Mouse (Mus musculus): ENCODE data around the gene Zcchc24.
A peak's percentile ranks its signal among the peaks of the same experiment; 100 is the strongest.

Zcchc24 gene

DNA sequence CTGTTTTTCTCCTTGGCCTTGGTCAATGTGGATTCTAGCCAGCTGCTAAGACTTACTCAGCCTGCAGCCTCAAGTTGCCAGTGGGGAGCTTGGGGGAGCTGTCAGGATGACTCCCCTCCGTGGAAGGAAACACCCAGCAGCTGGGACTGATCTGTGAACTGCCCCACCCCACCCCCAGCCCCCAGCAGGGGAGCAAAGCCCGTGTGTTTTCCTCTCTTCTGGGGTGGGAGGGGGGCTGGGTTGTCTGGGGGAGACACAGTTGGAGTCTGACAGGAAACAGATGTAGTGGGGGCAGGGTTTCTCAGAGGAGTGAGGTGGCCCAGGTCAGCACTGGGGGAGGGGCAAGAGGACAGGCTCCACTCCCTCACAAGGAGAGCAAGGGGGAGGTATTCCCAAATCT, 50.4 kb downstream of the Zcchc24 start:
- no peak for DNase-seq (ENCODE audit: low spot score)

GRCm38 (mm10) chr14:25717718-25718117, 51.1 kb downstream of the Zcchc24 start:
- no peak for DNase-seq (ENCODE audit: low spot score)

DNA sequence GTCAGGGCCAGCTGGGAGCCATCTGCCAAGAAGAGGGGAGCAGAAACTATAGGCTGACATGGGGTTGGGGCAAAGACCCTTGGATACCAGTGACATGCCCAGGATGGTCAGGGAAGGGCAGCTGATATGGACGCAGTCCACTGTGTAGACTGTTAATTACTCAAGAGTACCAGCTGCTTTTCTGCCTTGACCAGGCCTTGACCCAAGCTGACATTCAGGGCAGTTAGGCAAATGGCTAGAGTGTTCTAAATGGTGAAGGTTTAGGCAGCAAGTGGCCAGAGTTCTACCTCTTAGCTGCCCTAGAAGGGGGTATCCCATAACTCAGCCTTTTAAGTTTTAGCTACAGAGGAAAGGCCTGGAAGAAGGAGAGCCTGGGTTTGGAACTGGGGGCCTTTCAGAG, 52.3 kb downstream of the Zcchc24 start:
- DNase-seq (ENCODE audit: low spot score): no peak

GRCm38 (mm10) chr14:25713443-25713842, 55.4 kb downstream of the Zcchc24 start:
- no peak for DNase-seq (ENCODE audit: low spot score)

DNA sequence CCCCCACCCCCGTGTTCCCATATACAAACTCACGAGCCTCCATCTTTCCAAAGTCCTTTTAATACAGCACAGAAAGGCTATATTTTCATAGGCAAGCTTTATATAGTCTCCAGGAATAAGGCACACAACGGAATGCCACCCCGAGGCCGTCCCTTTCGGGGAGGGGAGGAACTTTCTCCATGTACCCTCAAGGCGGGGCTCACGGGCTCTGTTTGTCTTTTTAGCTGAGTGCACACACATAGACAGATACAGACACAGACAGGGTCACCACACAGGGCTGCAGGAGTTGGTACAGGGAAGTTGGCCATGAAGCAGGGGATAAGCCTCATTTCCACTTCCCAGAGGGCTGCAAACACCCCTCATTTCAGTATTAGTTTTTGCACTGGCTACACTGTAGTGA, 57.2 kb downstream of the Zcchc24 start:
- no peak for DNase-seq (ENCODE audit: low spot score)

DNA sequence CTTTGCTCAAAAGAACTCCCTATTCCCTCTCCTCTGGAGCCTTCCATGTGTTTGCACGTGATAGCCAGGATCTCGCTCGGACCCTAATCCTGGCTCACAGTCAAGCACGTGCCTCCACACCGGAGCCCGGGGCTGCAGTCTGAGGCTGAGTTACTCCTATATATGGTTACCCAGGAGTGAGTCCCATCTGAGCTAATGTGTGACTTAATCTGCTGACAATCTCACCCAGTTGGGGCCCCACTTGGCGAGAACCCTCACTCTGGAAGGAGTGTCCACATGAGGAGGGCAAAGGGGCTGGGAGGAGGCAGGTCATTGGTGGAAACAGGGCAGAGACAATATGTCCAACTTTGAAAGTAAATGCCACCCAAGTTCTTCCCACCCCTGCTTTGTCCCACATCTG, 57.7 kb downstream of the Zcchc24 start:
- DNase-seq (ENCODE audit: low spot score): no peak

GRCm38 (mm10) chr14:25710681-25711080, 58.2 kb downstream of the Zcchc24 start:
- DNase-seq (ENCODE audit: low spot score): no peak

- DNase-seq (ENCODE audit: low spot score): no peak
Measured at GRCm38 (mm10) chr14:25710073-25710472, 58.8 kb downstream of the Zcchc24 start.

DNA sequence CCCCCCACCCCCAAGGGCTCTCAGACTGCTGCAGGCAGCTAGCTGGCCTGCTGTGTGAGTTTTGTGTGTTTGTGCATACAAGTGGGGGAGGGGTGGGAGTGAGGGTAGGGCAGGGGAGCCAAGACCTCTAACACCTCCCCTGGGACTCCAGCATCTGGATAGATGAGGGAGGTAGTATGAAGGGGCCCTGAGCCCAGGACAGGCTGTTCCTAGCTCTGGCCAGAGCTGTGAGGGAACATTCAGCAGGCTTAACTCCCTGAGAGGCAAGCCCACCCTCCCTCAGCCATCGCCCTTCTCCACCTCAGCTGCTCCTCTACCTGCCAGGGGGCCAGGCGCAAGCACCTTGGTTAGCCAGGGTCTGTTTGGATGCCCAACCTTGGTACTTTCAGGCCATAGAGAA, 59.9 kb downstream of the Zcchc24 start:
- DNase-seq (ENCODE audit: low spot score): no peak

DNA sequence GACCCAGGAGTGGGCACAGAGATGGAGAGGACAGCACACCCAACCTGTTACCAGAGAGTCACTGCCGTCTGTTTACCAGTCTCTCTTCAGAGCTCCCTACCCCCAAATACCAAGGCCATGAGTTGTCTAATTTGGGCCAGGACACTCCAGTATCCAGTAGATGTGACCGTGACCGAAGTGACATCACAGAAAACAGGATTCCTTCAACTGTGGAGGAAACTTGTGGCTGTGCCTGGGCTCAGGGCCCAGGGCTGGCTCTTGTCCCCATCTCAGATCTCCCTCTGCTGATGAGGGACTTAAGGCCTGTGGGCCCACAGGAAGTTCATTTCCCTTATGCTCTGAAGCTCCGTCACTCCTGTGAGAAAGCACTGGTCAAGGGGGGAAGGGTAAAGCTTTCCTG, 60.4 kb downstream of the Zcchc24 start:
- DNase-seq (ENCODE audit: low spot score): no peak

DNA sequence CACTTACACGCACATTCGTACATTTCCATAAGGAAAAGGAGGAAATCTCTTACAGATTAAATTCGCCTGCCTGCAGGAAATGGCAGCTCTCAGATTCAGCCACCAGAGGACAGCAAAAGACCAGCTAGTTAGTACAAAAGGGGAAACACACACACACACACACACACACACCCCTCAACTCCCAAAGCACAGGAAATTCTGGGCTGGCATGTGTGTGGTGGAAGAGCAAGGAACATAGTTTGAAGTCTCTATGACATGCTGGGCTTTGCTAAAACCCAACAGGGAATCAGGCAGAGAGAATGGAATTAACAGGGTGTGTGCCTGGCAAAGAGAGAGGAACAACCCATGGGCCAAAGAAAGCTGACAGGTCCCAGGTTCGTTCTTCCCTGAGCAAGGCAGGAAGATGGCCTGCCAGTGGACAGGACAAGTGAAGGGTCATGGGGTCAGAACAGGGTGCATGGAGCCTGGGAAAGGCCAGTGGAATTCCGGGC, 61.1 kb downstream of the Zcchc24 start:
- DNase-seq (ENCODE audit: low spot score): no peak

GRCm38 (mm10) chr14:25701986-25702385, 66.9 kb downstream of the Zcchc24 start:
- DNase-seq (ENCODE audit: low spot score): no peak

DNA sequence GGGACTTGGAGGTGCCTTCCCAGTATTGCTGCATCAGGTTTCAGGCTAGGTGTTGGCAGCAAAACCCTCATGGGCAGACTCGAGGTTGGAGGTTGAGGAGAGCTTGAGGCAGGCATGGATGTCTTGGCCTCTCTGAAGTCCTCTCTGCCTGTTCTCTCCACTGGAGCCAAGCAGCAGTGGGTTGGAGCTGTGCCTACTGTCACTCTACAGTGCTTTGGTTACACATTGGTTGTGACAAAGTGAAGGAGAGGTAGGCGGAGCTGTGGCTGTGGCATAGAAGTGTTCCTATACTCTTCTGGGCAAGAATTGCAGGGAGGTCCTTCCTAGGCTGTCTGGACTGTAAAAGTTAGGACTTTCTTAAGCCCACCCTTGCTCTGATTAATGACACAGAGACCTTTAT, 72.5 kb downstream of the Zcchc24 start:
- no peak for DNase-seq (ENCODE audit: low spot score)

DNA sequence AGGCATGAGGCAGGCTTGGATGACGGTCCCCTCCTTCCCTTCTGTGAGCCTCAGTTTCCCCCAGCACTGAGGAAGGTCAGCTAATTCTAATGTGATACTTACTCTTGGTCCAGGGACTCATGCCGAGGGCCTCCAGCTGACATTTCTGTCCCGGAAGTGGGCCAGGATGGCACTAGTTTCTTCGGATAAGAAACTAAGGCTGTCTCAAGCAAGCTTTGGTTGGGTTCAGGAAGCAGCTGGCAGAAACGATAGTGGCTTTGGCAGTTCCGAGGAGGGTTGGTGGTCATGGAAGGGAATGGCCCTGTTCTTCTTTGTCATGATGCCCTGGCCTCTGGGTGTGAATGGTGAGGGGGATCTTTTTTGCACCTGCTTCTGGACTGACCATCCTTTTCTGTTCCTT, 73.8 kb downstream of the Zcchc24 start:
- DNase-seq (ENCODE audit: low spot score): no peak

DNA sequence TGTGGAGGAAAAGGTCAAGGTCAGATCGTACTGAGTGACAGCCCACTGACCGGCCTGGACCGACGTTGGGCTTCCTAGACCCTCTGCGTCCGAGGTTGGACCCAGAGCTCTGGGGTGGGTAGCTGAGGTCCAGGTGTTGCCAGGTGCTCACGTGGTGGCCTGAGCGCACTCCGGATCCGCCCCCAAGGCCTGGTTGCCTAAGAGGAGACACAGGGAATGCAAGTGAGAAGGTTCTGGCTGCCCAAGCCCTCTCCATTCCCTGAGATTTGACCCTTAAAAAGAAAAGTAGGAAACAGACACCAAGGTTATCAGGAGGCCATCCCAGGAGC, 74.3 kb downstream of the Zcchc24 start:
- no peak for DNase-seq (ENCODE audit: low spot score)

DNA sequence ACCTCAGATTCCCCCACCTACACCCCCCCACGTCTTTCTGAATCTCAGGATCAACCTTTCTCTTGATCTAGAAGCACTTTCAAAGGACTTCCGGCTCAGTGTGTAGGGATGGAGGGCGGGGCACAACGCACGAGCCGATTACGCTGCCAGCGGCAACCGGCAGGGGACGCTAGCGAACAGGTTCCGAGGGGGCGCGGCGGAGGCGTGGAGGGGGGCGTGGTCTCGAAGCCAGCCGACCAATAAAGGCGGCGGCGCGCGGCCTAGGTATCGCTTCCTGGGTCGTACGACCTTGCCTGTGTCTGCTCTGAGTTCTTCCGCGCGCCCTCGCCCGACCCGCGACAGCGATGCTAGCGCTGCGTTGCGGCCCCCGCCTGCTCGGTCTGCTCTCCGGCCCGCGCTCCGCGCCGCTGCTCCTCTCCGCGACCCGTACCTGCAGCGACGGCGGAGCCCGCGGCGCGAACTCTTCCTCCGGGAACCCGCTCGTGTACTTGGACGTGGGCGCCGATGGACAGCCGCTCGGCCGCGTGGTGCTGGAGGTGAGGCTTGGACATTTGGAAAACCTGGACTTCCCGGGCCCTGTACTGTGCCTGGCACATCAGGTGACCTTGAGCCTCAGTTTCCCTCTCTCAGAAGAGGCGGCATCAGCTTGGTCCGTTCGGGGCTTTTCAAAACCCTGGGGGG, 74.8 kb downstream of the Zcchc24 start, which contains the start of gene Ppif:
TSS of gene Ppif (plus strand) at position 267 of the 681 bp plus-strand sequence.
- DNase-seq (ENCODE audit: low spot score): peak; percentile 89

DNA sequence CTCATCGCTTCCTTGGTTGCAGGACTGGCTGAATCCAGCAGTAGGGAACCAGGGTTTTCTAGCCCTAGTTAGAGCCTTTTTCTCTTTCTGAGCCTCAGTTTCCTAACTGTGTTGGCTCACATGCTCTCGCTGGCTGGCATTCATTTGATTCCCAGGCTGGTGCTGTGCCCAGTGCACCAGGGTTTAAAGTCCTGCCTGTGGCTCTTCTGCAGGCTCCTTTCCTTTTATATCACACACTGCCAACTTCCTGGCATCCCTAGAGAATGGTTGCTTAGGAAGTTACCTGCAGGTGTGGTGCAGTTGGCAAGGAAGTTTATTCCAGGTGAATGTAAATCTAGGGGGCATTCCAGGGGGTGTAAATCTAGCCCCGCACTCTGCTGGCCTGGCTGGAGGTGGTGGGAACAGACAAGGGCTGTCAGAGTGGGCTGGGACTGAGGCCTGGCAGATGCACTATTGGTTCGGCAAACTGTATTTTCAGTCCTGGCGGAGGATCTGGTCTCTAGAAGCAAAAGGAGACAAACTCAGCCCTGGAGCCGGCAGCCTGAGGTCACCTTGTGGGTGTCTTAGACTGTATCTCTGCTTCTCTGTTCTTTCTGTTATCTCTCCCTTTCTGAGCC, 75.5 kb downstream of the Zcchc24 start:
- DNase-seq (ENCODE audit: low spot score): no peak

DNA sequence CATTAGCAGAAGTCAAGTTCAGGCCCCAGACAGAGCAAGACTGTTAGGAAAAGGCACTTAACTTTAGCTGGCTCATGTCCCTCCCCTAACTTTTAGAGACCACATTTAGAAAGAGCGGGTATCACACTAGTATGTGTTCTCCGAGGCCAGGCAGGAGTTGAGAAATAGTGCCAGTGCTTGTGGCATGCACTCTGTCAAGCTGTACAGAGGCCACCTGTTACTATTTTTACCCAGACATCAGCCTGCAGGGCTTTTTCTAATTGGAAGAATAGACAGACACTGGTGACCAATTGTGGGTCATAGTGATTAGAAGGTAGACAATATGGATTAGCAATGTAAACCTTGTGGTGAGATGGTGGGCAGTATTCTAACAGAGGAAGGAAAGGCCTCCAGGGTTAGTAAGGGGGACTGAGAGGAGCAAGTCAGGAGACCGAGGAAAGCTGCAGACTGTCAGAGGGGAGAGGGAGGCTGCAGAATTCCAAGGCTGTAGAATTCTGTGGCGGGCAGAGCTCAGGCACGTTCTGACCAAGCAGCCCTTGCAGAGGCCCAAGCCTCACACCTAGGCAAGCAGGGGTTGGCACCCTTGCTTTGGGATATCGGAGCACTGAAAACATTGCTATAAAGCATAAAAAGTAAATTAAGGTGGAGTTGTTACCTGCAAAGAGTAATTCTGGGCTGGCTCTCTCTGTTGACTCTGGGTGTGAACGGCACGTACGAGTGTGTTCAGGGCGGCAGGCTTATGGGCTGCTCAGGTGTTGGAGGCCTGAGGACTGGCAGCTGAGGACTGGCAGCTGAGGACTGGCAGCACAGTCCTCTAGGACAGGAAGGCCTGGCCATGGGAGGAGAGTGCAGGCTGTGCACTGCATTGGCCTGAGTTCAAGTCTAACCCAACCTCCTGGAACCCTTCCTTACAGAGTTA, 81.6 kb downstream of the Zcchc24 start:
- no peak for DNase-seq (ENCODE audit: low spot score)

GRCm38 (mm10) chr14:25686216-25686945, 82.5 kb downstream of the Zcchc24 start:
- no peak for DNase-seq (ENCODE audit: low spot score)

DNA sequence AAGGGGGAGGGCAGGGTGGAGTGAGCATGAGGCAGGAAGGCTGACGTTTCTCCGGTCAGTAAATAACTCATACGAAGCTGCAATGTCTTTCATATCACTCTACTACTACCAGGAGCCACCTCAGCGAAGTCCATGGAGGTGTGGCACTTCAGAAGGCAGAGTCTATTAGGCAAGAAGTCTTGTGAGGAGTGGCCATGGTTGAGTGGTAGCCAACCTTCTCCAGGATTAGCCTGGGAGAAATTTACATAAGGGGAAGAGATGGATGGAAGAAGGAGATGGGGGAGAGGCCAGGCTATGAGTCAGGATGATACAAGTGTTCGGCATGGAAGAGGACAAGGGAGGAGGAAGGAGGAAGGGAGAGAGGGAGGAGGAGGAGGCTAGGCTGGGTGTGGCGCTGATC, 86.8 kb downstream of the Zcchc24 start:
- DNase-seq (ENCODE audit: low spot score): no peak

GRCm38 (mm10) chr14:25679625-25680024, 89.2 kb downstream of the Zcchc24 start:
- DNase-seq (ENCODE audit: low spot score): no peak

GRCm38 (mm10) chr14:25667587-25667986, 101.3 kb downstream of the Zcchc24 start:
- no peak for DNase-seq (ENCODE audit: low spot score)

All from layer of hippocampus, adult 9-10 months (tissue).